Mouse (Mus musculus): ENCODE data around the gene Iqcn.

DNA sequence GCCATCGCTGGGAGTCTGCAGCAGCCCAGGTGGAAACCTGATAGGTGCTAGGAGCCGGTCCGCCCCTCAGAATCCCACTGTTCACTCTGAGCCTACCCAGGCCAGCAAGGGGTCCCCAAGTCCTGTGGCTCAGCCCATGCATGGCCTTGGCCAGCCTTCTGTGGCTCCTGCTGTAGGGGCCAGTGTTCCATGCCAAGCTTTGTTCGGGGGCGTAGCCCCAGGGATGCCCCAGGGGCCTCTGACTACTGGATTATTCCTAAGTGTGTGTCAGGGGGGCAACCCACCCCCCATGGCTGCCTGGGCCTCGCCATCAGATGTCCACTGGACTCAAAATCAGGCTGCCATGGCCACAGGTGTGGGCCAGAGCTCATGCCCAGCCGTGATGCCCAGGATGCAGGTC, 10.7 kb downstream of the Iqcn start:
- TF ChIP-seq CTCF (IDR thresholded peaks at IDR 0.05 in 2 of 3, conservative IDR thresholded peaks at IDR 0.05 in 1 of 3; ENCODE audit: control insufficient read depth in 1 of 3, insufficient read depth in 1 of 3, low read depth in 2 of 3, low read length in 3 of 3, poor library complexity in 1 of 3, severe bottlenecking in 1 of 3) = no peak
- no peak for TF ChIP-seq EP300 (IDR thresholded peaks at IDR 0.05; ENCODE audit: low read depth in 1 of 2, low read length in 2 of 2)
- no peak for TF ChIP-seq POLR2AphosphoS5 (IDR thresholded peaks at IDR 0.05; ENCODE audit: borderline replicate concordance, low read depth, low read length)
- no peak for TF ChIP-seq HCFC1 (IDR thresholded peaks at IDR 0.05; ENCODE audit: low read depth, low read length)
- no peak for TF ChIP-seq MAFK (IDR thresholded peaks at IDR 0.05; ENCODE audit: borderline replicate concordance, low read depth, low read length)
- TF ChIP-seq POLR2AphosphoS2 (IDR thresholded peaks at IDR 0.05; ENCODE audit: low read length) = no peak
- no peak for TF ChIP-seq ZC3H11A (IDR thresholded peaks at IDR 0.05; ENCODE audit: low read depth, low read length)
- no peak for TF ChIP-seq MYC (IDR thresholded peaks at IDR 0.05; ENCODE audit: low read depth, low read length)
- TF ChIP-seq POLR2A (IDR thresholded peaks at IDR 0.05; ENCODE audit: control insufficient read depth in 1 of 2, insufficient read depth in 1 of 2, low read depth in 1 of 2, low read length in 2 of 2, poor library complexity in 1 of 2) = no peak
- no peak for TF ChIP-seq NELFE (IDR thresholded peaks at IDR 0.05; ENCODE audit: low read depth, low read length)
- no peak for TF ChIP-seq MAX (IDR thresholded peaks at IDR 0.05; ENCODE audit: low read length)
- no peak for TF ChIP-seq USF1 (IDR thresholded peaks at IDR 0.05; ENCODE audit: low read depth, low read length)
- TF ChIP-seq NRF1 (IDR thresholded peaks at IDR 0.05; ENCODE audit: insufficient read depth, low read depth, low read length, poor library complexity, severe bottlenecking) = no peak
